Mouse (Mus musculus) spleen, adult 2 months (tissue): ENCODE measurements around the gene Ankfn1.

Source experiments
- CTCF ChIP-seq: fragments of 200-500 bp; IDR thresholded peaks from 2 replicates; pipeline ENCODE4 v1.5.1; 2011; ENCODE audit warnings: mild to moderate bottlenecking, inconsistent platforms; ENCODE audit not compliant: insufficient read depth, insufficient read length, insufficient replicate concordance; ENCODE audit errors: extremely low read depth
- POLR2A ChIP-seq: fragments of 200-500 bp; IDR thresholded peaks from 2 replicates; pipeline ENCODE4 v1.6.1; 2011; ENCODE audit warnings: low read depth, low read length, inconsistent platforms

GRCm38 (mm10) chr11:89818594-89818993 is 41.1 kb upstream of the Ankfn1 start:
- no peak for TF ChIP-seq CTCF
- no peak for TF ChIP-seq POLR2A
